Mouse (Mus musculus) ovary, postnatal 36 days (tissue): ENCODE measurements around the gene Med13.
"Not testable (repeated sequence)": the region's sequence is repeated elsewhere in the genome, so short reads cannot be mapped to it uniquely, and the experiment has no call there.

Source experiments
- DNase-seq: peaks from one replicate; pipeline ENCODE4 v3.0.0; 2022; ENCODE audit warnings: low spot score, mixed read lengths

Gene Med13

GRCm38 (mm10) chr11:86310280-86310679 lies 47.1 kb downstream of the Med13 start:
- DNase-seq: no peak

GRCm38 (mm10) chr11:86292201-86292600 lies 65.2 kb downstream of the Med13 start:
- DNase-seq: not testable (repeated sequence)

- no peak for DNase-seq
These were observed 65.7 kb downstream of the Med13 start for GRCm38 (mm10) chr11:86291714-86292113.

GRCm38 (mm10) chr11:86285729-86286128 lies 71.7 kb downstream of the Med13 start:
- DNase-seq: peak; percentile 13

GRCm38 (mm10) chr11:86278442-86279102 lies 78.8 kb downstream of the Med13 start:
- DNase-seq: no peak

GRCm38 (mm10) chr11:86257460-86258076 lies 99.8 kb downstream of the Med13 start, which contains the start of gene Ints2:
Gene Ints2 (minus strand): TSS chr11:86257575.
- peak; percentile 95 for DNase-seq

GRCm38 (mm10) chr11:86257054-86257453 lies 100.3 kb downstream of the Med13 start:
- no peak for DNase-seq

GRCm38 (mm10) chr11:86253342-86253741 lies 104.1 kb downstream of the Med13 start:
- DNase-seq: no peak

GRCm38 (mm10) chr11:86232446-86232845 lies 125.0 kb downstream of the Med13 start:
- DNase-seq: no peak

- no peak for DNase-seq
These were observed 125.5 kb downstream of the Med13 start for GRCm38 (mm10) chr11:86231781-86232350.

GRCm38 (mm10) chr11:86226646-86227180 lies 130.7 kb downstream of the Med13 start:
- no peak for DNase-seq

- DNase-seq: no peak
These were observed 131.6 kb downstream of the Med13 start for GRCm38 (mm10) chr11:86225761-86226160.
